Mouse (Mus musculus) yolk sac, embryonic 10.5 days (tissue): ENCODE results near the gene Ptov1.

Experiments used
- DNase-seq: peaks from one replicate; pipeline ENCODE4 v3.0.0-alpha.2; 2017; ENCODE audit warnings: low spot score

Ptov1 gene

DNA sequence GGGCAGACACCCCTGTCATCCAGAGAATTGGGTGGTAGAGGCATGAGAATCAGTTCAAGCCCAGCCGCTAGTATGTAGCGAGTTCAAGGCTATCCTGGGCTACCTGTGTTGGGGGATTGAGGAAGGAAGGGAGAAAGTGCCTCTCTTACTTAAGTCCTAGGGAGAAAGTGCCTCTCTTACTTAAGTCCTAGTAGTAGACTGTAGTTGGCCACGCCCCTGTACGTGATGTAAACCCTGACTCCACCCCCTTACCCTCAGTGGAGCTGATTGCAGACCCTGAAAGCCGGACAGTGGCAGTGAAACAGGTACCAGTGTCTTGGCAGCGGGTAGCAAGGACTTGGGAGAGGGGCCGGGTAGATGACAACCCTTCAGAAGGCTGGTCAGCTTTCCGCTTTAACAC, 11.7 kb downstream of the Ptov1 start:
- peak; percentile 49 for DNase-seq

DNA sequence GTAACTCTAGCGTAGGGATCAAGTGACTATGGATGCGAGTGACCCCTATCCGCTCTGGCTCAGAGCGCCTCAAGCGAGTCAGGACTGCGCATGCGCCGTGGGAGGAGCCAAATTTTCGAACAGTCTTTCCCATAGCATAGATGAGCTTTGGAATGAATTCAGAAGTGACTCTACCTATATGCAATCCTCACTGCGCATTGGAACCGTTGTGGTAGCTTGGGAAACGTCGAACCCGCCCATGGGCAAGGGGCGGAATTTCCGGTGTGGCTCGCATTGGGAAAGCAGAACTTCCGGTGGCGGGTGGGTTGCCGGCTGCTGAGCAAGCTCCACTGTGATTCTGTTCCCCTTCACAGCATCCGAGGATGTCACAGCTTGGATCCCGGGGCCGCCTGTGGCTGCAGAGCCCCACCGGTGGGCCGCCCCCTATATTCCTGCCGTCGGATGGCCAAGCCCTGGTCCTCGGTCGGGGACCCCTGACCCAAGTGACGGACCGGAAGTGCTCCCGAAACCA, 12.5 kb downstream of the Ptov1 start, which contains the start of gene Pnkp:
Gene Pnkp (plus strand): TSS at position 98 of the 511 bp plus-strand sequence.
- DNase-seq, result peak; percentile 92

DNA sequence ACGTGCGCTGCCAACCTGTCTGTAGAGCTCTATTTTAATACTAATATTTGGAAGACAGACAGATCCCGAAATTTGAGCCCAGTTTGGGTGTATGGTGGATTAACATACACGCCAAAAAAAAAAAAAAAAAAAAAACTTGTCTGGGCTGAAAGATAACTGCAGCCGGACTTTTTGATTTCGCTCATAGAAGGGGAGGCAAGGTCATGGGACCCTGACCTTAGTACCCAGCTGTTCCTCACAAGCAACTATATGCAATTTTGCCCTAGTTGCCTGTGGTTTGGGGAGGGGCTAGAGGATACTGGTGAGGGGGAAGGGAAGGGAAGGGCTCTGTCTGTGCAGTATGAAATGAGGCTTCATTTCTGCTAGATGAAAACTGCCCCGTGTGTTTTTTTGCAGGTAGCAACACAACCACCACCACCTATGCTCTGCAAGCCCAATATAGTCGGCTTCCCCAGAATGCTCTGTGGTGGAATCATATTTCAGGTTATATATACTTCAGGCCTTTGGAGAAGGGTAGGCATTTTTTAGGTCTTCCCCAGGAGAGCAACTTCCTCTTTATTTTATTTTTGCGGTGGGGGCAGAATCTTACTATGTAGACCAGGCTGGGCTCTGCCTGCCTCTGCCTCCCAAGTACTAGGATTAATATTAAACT, 13.2 kb downstream of the Ptov1 start:
- no peak for DNase-seq

DNA sequence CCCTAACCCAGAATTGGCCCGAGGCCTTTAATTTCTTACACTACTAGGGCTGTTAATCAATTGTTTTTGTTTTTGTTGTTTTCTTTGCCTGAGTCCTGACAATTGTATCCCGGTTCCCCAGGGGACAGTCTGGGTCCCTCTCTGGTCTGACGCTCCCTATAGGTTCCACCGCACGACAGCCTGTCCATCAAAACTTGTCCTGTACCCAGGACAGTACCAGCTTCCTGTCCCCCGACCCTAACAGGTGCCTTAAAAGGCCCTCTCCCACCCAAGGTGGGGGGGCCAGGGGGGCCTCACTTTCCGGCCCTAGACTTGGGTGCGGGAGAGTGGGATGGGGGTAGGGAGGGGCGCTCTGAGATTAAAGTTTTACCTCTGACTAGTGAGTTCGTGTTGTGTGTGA, 14.6 kb downstream of the Ptov1 start:
- no peak for DNase-seq

DNA sequence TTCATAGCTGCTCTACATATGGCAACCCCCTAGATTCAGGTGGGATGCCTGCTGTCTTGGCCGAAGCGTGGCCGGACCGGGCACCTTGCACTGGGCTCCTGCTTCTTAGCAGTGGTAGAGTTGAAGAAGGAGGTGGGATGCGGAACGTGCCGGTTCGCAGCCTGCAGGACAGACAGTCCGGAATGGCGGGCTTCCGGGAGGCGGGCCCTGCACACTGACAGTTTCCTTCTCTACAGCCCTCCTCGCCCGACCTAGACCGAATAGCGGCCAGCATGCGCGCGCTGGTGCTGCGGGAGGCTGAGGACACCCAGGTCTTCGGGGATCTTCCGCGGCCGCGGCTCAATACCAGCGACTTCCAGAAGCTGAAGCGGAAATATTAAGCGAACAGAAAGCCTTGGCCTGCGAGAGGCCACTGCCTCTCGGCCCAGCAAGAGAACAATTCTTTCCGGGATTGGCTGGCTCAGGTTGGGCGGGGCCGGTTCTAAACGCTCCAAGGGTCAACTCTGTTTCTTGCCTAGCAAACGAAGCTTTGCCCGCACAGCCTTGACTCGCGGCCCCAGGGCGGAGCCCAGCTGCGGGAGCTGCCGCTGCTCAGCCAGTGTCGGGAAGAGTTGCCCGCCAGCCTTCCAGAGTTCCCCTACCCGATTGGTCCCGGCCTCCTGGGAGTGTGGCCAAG, 15.1 kb downstream of the Ptov1 start:
- peak; percentile 93 for DNase-seq

DNA sequence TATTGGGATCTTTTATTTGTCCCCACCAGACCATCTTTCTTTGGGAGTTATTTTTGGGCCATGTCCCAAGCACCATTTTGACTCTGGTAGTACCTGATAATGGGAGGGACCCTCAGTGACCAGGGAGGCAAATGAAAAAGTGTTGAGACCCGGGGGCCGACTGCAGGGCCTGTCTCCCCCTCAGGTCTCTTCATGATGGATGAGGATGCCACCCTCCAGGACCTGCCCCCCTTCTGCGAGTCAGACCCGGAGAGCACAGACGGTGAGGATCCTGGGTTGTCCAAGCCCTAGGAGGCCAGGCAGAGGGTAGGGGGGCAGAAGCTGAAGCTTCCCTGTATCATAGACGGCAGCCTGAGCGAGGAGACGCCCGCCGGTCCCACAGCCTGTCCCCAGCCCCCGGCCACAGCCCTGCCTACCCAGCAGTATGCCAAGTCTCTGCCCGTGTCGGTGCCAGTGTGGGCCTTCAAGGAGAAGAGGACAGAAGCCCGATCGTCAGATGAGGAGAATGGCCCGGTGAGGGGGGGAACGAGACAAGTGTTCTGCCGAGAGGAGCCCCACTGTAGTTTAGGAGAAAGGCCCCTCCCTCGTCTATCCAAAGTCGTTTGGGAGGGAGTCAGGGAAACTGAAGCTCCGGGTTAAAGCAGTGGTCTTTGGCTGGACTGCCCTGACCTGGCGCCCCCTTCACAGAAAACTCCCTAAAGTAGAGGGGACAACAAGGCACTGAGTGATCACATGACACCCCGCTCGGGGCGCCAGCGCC, 15.8 kb downstream of the Ptov1 start:
- DNase-seq, result peak; percentile 43

DNA sequence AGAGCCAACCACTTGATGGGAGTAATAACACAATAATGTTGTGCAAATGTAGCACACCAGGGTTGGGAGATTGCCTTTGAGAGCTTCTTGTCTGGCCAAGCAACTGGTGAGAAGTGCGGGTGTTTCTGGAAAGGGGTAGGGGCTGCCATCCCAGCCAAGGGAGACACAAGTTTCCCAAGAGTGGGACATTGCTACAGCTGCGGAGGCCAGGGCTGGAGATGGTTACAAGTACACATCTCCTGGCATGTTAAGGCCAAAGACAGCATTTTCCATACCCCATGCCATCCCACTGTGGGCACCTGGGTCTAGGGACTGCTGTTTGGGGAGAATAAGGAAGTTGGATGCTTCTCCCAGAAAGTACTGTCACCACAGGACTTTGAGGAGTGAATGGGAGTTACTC, 16.5 kb downstream of the Ptov1 start:
- no peak for DNase-seq

DNA sequence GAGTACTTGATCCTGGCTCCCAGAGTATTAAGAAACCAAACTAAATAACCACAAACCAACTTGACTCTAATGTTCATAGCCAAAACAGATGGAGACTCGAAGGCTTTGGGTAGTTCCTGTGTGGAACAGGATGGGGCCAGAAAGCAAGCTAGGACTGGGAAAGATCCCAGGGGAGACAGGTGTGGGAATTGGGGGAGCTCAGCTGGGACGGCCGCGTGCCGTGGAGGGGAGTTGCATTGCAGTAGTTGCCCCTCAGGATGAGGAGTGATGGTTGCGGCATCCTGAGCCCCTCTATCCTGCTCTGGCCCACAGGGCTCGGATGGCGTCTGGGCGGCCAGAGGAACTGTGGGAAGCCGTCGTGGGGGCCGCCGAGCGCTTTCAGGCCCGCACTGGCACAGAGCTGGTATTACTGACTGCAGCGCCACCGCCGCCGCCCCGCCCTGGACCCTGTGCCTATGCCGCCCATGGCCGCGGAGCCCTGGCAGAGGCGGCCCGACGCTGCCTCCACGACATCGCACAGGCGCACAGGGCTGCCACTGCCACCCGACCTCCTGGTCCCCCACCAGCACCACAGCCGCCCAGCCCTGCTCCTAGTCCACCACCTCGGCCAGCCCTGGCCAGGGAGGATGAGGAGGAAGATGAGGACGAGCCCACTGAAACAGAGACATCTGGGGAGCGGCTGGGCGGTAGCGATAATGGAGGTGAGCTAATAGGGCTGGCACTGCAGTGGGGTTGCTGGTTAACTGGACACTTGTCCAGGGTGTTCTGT, 17.1 kb downstream of the Ptov1 start:
- no peak for DNase-seq

DNA sequence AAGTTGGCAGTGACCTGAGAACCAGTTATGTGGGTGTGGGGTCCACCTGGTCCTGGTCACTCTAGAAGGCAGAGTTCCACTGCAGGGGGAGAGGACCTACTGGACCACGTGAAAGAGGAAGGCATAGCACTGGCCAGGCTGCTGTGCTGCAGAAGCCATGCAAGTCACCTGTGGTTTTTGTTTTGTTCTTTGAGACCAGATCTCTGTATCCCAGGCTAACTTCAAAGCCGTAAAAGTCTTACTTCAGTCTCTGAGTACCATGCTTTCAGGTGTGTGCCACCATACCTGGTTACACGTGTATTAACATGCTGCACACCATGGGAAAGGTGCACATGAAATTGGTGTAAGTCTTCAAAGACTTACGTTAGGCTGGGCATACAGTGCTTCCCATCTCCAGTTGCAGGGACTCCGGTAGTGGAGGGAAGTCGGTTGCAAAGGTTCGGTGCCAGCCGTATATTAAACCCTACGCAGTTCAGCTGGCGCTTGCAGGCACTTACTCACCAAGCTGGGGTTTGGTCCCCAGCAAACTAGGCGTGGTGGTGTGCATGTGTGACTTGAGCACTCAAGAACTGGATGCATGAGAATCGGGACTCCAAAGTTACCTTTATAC, 17.9 kb downstream of the Ptov1 start:
- DNase-seq, result no peak

DNA sequence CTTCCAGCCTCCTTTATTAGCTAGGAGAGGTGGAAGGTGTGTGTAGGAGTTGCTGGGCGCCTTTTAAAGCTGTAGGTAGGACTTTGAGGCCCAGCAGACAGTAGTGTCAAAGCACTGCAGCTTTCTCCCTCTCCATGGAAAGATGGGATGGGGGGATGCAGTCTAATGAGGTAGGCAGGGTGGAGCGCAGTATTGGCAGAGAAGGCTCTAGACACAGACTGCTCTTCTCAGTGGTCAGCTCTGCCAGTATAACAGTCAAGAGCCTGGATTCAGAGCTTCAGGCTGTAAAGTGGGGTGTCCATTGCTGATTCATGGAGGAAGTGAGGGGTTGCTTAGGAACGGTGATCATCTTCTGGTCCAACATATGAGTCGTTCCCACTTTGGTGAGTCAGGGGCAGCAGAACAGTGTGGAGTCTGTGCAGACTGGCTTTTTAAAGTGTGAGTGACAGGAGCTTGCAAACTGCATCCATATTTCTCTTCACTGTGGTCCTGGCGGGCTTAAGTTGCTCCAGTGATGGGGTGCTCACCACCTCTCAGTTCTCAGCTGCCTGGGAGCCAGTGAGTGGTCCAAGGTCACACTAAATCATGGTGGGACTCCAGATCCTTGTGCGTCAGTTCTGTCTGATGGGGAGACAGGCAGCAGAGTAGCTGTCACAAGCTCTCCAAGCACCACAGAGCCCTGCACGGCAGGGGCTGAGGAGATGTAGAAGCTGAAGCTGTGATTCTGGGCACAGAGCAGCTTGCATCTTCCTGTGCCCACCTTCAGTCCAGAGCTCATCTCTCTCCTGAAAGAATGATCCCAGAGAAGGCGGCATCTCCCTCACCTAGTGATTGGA, 18.6 kb downstream of the Ptov1 start:
- no peak for DNase-seq

DNA sequence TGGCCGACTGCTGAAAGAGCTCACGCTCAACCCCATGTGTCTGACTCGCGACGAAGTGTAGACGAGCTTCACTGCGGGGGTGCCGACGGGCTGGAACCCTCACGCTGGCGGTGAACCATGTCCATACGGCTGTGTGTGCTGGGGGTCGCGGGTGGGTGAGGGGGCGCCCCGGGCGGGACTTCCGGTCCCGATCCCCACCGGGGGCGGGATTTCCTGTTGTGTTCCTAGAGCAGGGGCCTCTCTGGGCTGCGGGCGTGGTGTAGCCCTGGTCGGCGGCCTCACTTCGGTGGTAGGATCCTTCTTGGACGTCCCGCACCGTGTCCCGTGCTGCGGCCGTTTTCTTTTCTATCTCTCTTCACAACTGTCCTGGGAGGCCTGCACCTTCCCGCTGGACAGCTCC, 19.4 kb downstream of the Ptov1 start:
- peak; percentile 90 for DNase-seq

DNA sequence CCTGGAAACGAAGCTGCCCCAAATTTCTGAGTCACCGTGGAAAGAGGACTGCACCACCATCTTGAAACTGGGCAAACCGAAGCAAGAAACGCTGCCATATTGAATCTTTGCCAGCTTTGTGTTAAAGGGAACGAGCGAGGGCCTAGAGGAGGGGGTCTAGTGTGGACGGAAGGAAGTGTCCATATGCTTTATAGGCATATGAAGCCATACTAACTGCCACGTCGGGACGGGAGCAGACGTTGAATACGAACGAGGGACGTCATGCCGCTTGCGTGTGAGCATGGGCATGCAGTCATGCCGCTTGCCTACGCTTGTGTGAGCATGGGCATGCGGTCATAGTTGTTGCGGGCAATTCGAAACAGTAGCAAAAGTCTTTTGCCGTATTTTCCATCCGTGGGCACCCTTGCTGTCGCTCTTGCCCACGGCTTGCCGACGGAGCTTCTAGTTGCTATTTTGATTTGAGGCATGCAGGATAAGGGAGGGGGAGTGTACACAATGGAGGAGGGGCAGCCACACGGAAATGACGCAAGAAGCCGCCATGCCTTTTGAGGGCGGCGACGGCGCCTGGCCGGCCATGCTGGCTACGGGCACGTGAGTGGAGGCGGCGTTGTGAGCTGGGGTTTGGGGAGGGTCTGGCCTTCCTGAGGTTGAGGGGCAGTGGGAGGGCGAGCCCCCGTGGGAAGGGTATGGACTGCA, 20.0 kb downstream of the Ptov1 start:
- DNase-seq, result peak; percentile 96

DNA sequence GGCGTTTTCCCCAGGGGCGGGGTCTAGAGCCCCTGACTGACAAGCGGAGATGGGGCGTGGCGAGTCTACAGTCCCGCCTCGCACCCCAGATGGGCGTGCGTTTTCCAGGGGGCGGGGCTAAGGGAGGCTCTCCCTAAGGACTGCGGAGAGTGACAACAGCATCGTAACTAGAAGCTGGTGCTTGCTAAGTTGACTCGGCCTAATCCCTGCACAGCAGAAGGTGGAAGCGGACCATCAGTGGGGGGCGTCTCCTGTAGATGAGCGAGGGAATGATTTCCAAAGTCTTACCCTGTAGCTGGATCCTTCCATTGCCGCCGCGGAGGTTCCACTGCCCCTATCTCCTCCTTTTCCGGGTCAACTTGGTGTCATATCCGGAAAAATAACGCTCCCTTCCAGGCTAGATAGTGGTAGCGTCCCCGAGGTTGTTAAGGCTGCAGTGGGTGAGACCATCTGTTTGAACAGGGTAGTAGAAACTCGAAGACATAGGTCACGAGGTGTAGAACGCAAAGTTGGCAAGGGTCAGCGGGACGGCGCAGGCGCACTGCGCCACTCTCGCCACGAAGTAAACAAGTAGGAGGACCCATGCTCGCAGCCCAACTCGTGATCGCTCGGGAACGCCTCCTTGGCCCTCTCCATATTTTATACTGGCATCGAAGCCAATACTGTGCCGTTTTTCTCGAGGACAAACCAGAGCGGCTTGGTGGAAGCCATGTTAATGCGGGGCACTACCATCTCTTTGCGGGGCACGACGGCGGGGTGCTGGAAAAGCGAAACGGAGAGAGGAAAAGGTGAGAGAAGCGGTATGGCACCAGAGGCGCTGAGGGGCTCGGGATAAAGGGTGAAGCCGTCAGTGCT, 20.8 kb downstream of the Ptov1 start, which contains the start of the genes Akt1s1 and Tbc1d17:
Gene Akt1s1 (plus strand): TSS at position 431 of the 855 bp plus-strand sequence.
Gene Tbc1d17 (minus strand): TSS at position 519 of the 855 bp plus-strand sequence.
- DNase-seq, result peak; percentile 99

DNA sequence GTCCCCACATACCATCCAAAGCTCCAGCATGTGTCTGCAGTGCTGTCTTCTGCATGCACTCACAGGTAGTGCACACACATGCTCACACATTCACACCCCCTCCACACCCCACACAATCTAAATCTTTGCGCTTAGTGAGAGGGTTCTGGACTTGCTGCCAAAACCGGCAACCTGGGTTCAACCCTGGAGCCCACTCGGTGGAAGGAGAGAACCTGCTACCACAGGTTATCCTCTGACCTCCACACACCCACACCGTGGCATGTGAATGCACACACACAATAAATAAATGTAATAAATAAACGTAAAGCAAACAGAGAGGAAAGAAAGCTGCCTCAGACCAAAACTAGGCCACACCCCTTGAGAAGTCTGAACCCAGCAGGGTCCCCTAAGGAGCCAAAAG, 21.8 kb downstream of the Ptov1 start:
- DNase-seq, result no peak

DNA sequence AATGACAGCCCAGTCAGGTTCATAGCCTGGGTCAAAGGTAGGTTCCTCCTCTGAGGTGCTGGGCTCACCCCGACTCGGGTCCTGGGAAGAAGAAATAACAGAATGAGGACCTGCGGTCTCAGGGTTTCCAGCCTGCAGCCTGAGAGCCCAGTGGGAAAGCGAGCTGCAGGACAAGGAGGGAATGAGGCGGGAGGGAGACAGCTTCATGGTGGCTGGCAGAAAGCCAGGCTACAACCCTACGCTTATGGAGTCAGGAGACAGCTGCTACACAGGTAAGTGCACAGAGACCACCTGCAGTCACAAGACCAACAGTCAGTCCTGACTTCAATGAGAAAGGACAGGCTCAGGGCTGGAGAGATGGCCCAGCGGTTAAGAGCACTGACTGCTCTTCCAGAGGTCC, 22.8 kb downstream of the Ptov1 start:
- no peak for DNase-seq

DNA sequence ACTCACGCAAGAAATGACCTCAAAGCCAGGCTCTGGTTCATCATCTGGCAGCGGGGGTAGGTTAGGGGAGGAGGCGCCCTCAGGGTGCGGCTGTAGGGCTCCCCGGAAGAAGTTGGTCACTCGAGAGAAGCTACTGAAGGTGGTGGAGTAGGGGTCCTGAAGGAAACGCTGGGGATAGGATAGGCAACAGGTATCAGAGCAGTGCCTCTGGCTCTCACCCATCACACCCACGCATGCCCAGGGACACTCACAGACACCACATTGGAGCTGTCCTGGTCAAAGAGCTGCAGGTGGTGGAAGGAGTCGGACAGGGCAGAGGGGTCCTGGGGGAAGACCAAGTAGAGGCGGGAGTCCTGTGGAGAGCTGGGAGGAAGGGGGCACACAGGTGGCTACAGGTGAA, 24.6 kb downstream of the Ptov1 start:
- no peak for DNase-seq

DNA sequence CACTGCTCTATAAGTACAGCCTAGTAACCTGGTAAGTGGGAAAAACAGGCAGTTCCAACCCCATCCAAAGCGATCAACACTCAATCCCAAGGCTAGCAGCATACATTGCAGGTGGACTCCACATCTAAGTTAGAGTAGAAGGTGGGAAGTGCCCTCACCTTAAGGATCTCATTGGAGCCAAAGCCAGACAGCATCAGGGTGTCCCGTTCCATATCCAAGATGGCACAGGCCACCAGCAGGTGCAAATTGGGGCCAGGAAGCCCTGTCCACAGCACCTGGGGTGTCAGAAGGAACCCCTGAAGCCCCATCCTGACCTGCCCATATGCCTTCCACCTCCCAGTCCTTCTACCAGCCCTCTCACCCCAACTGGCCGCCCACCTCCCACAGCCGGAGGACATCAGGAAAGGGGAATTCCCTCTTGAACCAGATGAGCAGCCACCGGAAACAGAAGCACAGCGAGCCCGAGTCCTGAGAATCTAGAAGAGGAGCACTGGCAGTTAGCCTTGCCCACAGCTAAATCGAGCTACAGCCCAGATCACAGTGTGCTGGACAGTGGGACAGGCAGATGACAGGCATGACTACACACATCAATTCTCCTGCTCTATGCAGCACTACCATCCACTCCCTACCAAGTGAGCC, 27.6 kb downstream of the Ptov1 start:
- no peak for DNase-seq

DNA sequence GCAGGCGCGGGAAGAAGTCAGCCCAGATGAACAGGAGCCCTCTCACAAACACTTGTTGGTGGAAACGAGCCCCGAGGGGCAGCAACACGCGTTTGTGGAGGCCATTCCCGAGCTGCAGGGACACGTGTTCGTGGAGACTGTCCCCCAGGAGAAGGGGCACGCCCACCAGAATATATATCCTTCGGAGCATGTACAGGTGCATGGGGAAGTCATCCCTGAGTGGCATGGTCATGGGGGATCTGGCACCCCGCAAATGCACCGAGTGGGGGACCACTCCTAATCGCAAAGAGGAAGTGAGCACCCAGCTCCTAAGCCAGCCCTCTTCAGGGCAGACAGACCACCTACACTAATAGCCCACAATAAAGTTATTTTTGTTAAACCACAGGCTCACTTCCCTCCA, 29.2 kb downstream of the Ptov1 start:
- DNase-seq, result no peak
